Mouse (Mus musculus): ENCODE measurements at regions not wholly inside any gene's neighbourhood (a gene's known extent, or its start where the extent isn't known, plus 50 kb on each side); places are given as distances from the start of the nearest gene placed in this dataset.
A peak's percentile ranks its signal among the peaks of the same experiment; 100 is the strongest.

DNA sequence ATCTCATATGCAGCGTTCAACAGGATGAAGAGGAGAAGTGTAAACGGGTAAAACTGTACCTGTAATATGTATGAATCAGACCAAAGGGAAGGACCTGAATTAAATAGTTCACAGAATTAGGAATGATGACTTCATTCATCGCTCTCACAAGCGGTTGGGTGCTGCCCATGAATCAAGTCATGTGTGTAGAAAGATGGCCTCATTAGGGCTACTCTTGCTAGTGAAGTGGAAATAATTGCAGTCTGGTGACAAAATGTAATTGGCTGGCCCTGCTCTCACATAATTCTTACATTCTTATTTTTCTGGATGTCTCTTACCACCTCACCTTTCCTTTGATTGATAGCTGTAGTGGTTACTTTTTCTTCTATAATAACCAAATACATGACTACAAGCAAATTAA lies 80.1 kb upstream of the Fat1 start:
- Histone ChIP-seq H3K27ac (replicated peaks; ENCODE audit: low read depth, low read length) (no peak overlapping the region), H3K4me3 (ENCODE audit: low read depth, low read length) (no peak overlapping the region), H3K9ac (replicated peaks; ENCODE audit: low read length) (no peak overlapping the region), H3K4me2 (ENCODE audit: low read depth, low read length) (no peak overlapping the region), H3K36me3 (replicated peaks; ENCODE audit: control insufficient read depth, insufficient read depth, low read depth, low read length) (no peaks in the 10 kb centered on the region), H3K9me3 (replicated peaks; ENCODE audit: control insufficient read depth, low read length) (no peaks in the 10 kb centered on the region), H3K4me1 (ENCODE audit: control insufficient read depth, insufficient read depth, low read length) (no peaks in the 10 kb centered on the region), H3K27me3 (ENCODE audit: control insufficient read depth, insufficient read depth, low read length) (no peaks in the 10 kb centered on the region)
- DNase-seq (ENCODE audit: low spot score) (no peak), ATAC-seq (replicated peaks; ENCODE audit: insufficient number of reproducible peaks, low FRiP score, low TSS enrichment, low read depth) (no peak)
- 96% methylated on average over 4 of the region's 4 CpGs for WGBS

DNA sequence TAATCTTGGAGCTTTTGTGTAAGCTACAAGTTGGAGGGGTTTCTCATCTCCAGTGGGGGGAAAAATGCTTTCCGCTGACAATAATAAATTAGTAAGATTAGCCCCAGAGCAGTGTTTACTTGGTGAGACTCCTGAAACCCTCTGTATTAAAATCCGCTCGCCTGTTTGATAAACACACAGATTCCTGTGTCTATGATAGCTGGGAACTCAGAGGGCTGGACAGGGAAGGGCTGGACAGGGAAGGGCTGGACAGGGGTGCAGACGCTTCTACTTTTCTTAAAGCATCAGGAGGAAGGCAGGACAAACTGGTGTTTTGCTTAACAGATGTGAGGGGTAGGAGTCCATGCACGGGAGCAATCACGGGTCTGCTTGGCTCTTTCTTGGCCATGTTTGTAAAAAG lies 68.0 kb upstream of the Fat1 start:
- Histone ChIP-seq H3K4me1 (ENCODE audit: control insufficient read depth, insufficient read depth, low read length) (no peaks in the 10 kb centered on the region), H3K4me2 (ENCODE audit: low read depth, low read length) (no peak overlapping the region), H3K9me3 (replicated peaks; ENCODE audit: control insufficient read depth, low read length) (no peaks in the 10 kb centered on the region), H3K27ac (replicated peaks; ENCODE audit: low read depth, low read length) (no peak overlapping the region), H3K9ac (replicated peaks; ENCODE audit: low read length) (no peak overlapping the region), H3K36me3 (replicated peaks; ENCODE audit: control insufficient read depth, insufficient read depth, low read depth, low read length) (no peaks in the 10 kb centered on the region), H3K27me3 (ENCODE audit: control insufficient read depth, insufficient read depth, low read length) (no peaks in the 10 kb centered on the region), H3K4me3 (ENCODE audit: low read depth, low read length) (no peak overlapping the region)
- ATAC-seq (replicated peaks; ENCODE audit: insufficient number of reproducible peaks, low FRiP score, low TSS enrichment, low read depth) (no peak), DNase-seq (ENCODE audit: low spot score) (no peak)
- 48% methylated on average over 6 of the region's 6 CpGs for WGBS

DNA sequence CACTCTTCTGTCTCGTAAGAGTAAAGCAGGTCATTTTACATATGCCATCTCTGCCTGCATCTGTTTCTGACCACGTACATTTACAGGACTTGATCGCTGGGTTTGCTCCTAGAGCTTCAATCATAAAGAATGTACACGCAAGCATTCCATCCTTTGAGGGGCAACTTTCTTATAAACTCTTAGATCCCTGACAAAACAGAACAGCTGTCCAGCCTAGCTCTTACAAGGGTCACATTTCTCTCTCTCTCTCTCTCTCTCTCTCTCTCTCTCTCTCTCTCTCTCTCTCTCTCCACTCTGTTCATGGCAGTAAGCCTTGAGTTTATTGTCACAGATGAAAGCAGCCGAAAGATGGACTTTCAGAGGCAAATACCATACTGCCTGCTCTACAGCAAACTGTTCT lies 67.6 kb upstream of the Fat1 start:
- no peak overlapping the region for H3K4me2 ChIP-seq (ENCODE audit: low read depth, low read length)
- no peaks in the 10 kb centered on the region for H3K9me3 ChIP-seq (replicated peaks; ENCODE audit: control insufficient read depth, low read length)
- no peaks in the 10 kb centered on the region for H3K36me3 ChIP-seq (replicated peaks; ENCODE audit: control insufficient read depth, insufficient read depth, low read depth, low read length)
- H3K27ac ChIP-seq (replicated peaks; ENCODE audit: low read depth, low read length), result no peak overlapping the region
- no peak for ATAC-seq (replicated peaks; ENCODE audit: insufficient number of reproducible peaks, low FRiP score, low TSS enrichment, low read depth)
- H3K9ac ChIP-seq (replicated peaks; ENCODE audit: low read length), result no peak overlapping the region
- DNase-seq (ENCODE audit: low spot score), result peak; percentile 29
- no peaks in the 10 kb centered on the region for H3K4me1 ChIP-seq (ENCODE audit: control insufficient read depth, insufficient read depth, low read length)
- no peaks in the 10 kb centered on the region for H3K27me3 ChIP-seq (ENCODE audit: control insufficient read depth, insufficient read depth, low read length)
- H3K4me3 ChIP-seq (ENCODE audit: low read depth, low read length), result no peak overlapping the region
- WGBS, result 52% methylated on average over 5 of the region's 5 CpGs

GRCm38 (mm10) chr8:44877066-44877465 lies 58.2 kb upstream of the Fat1 start:
- H3K9ac ChIP-seq (replicated peaks; ENCODE audit: low read length), result no peak overlapping the region
- H3K4me3 ChIP-seq (ENCODE audit: low read depth, low read length), result no peak overlapping the region
- no peak overlapping the region for H3K4me2 ChIP-seq (ENCODE audit: low read depth, low read length)
- H3K27ac ChIP-seq (replicated peaks; ENCODE audit: low read depth, low read length), result no peak overlapping the region
- ATAC-seq (replicated peaks; ENCODE audit: insufficient number of reproducible peaks, low FRiP score, low TSS enrichment, low read depth) (no peak), DNase-seq (ENCODE audit: low spot score) (no peak)
- H3K27me3 ChIP-seq (ENCODE audit: control insufficient read depth, insufficient read depth, low read length), result no peaks in the 10 kb centered on the region
- no peaks in the 10 kb centered on the region for H3K9me3 ChIP-seq (replicated peaks; ENCODE audit: control insufficient read depth, low read length)
- no peaks in the 10 kb centered on the region for H3K36me3 ChIP-seq (replicated peaks; ENCODE audit: control insufficient read depth, insufficient read depth, low read depth, low read length)
- WGBS, result 40% methylated on average over 5 of the region's 5 CpGs
- no peaks in the 10 kb centered on the region for H3K4me1 ChIP-seq (ENCODE audit: control insufficient read depth, insufficient read depth, low read length)

- Histone ChIP-seq H3K4me3 (ENCODE audit: low read depth, low read length) (no peak overlapping the region), H3K9me3 (replicated peaks; ENCODE audit: control insufficient read depth, low read length) (no peaks in the 10 kb centered on the region), H3K27me3 (ENCODE audit: control insufficient read depth, insufficient read depth, low read length) (no peaks in the 10 kb centered on the region), H3K4me1 (ENCODE audit: control insufficient read depth, insufficient read depth, low read length) (no peaks in the 10 kb centered on the region), H3K36me3 (replicated peaks; ENCODE audit: control insufficient read depth, insufficient read depth, low read depth, low read length) (no peaks in the 10 kb centered on the region), H3K27ac (replicated peaks; ENCODE audit: low read depth, low read length) (no peak overlapping the region), H3K9ac (replicated peaks; ENCODE audit: low read length) (no peak overlapping the region), H3K4me2 (ENCODE audit: low read depth, low read length) (no peak overlapping the region)
- WGBS, result 54% methylated on average over 3 of the region's 3 CpGs
- DNase-seq (ENCODE audit: low spot score) (no peak), ATAC-seq (replicated peaks; ENCODE audit: insufficient number of reproducible peaks, low FRiP score, low TSS enrichment, low read depth) (no peak)
Measured at GRCm38 (mm10) chr8:44878208-44878607, 57.0 kb upstream of the Fat1 start.

GRCm38 (mm10) chr8:44879186-44879585 lies 56.1 kb upstream of the Fat1 start:
- H3K4me2 ChIP-seq (ENCODE audit: low read depth, low read length), result no peak overlapping the region
- WGBS, result 82% methylated on average over 4 of the region's 4 CpGs
- H3K4me3 ChIP-seq (ENCODE audit: low read depth, low read length), result no peak overlapping the region

GRCm38 (mm10) chr8:44884399-44885006 lies 50.7 kb upstream of the Fat1 start:
- Histone ChIP-seq H3K36me3 (replicated peaks; ENCODE audit: control insufficient read depth, insufficient read depth, low read depth, low read length) (no peaks in the 10 kb centered on the region), H3K27me3 (ENCODE audit: control insufficient read depth, insufficient read depth, low read length) (no peaks in the 10 kb centered on the region), H3K9ac (replicated peaks; ENCODE audit: low read length) (no peak overlapping the region), H3K4me1 (ENCODE audit: control insufficient read depth, insufficient read depth, low read length) (no peaks in the 10 kb centered on the region), H3K4me3 (ENCODE audit: low read depth, low read length) (no peak overlapping the region), H3K27ac (replicated peaks; ENCODE audit: low read depth, low read length) (no peak overlapping the region), H3K9me3 (replicated peaks; ENCODE audit: control insufficient read depth, low read length) (no peaks in the 10 kb centered on the region), H3K4me2 (ENCODE audit: low read depth, low read length) (no peak overlapping the region)
- ATAC-seq (replicated peaks; ENCODE audit: insufficient number of reproducible peaks, low FRiP score, low TSS enrichment, low read depth), result no peak
- no peak for DNase-seq (ENCODE audit: low spot score)
- WGBS, result 70% methylated on average over 8 of the region's 8 CpGs

More at GRCm38 (mm10) chr8:44879186-44879585, 56.1 kb upstream of the Fat1 start:
- H3K27ac ChIP-seq (replicated peaks; ENCODE audit: low read depth, low read length), result no peak overlapping the region
- H3K9me3 ChIP-seq (replicated peaks; ENCODE audit: control insufficient read depth, low read length), result no peaks in the 10 kb centered on the region
- ATAC-seq (replicated peaks; ENCODE audit: insufficient number of reproducible peaks, low FRiP score, low TSS enrichment, low read depth) (no peak), DNase-seq (ENCODE audit: low spot score) (no peak)
- H3K4me1 ChIP-seq (ENCODE audit: control insufficient read depth, insufficient read depth, low read length), result no peaks in the 10 kb centered on the region
- H3K9ac ChIP-seq (replicated peaks; ENCODE audit: low read length), result no peak overlapping the region
- no peaks in the 10 kb centered on the region for H3K27me3 ChIP-seq (ENCODE audit: control insufficient read depth, insufficient read depth, low read length)
- no peaks in the 10 kb centered on the region for H3K36me3 ChIP-seq (replicated peaks; ENCODE audit: control insufficient read depth, insufficient read depth, low read depth, low read length)

All from embryonic facial prominence, embryonic 11.5 days (tissue).